Mouse (Mus musculus): ENCODE results near the gene Lrrc75b.

Gene Lrrc75b

DNA sequence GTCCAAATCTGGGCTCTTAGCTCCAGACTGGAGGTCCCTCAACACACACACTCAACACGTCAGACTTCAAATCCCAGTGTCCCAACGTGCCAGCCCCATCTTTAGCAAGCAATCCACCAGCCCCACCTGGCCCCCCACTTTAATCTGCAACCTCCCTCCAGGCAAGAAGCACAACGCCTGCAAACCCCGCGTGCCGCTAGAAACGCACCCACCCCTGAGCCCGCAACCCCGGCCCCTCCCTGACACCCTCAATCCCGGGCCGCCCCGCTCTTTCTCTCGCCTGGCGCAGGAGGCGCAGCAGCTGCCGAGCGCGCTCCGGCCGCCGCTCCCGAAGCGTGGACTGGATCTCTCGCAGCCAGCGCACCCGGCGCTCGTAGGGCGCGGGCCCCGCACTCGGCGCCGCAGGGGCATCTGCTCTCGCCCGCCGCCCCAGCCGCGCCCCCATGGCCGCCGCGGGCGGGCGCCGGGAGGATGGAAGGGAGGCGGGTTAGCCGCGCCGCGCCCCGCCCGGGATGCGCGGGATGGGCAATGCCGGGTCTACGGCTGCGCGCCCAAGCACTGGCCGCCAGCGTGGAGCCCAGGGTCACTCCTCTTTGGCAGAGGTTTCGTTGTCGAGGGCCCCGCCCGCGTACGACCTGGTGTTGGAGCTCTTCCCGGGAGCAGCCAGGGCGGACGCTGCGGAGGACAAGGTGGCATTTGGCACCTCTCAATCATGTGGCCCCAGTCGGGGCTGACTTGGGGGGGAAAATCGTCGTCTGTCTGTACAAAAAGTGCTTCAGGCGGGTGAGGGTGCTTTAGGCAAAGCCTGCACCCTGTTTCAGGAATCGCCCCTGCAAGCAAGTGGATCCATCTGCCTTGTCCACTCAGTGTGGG lies at the start of gene Lrrc75b:
Gene Lrrc75b, minus strand, starts transcription at position 655 of the 873 bp plus-strand sequence.
- DNase-seq (ENCODE audit: low spot score) = no peak

DNA sequence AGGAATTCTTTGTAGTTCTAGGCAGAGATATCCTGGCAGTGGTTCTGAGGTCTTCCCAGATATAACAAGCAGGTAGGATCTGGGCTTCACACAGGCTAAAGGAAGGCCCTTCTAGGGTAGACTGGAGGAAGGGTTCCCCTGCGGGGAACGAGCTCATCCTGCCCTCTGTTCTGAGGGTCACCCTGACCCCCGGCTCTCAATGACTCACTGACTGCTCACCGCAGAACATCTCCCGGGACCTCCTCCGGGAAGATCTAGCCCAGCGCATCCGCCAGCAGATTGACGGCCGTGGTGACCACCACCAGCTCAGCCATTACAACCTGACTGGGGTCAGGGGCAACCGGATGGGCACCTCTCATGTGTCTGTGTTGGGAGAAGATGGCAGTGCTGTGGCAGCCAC lies 48.8 kb upstream of the Lrrc75b start:
- DNase-seq (ENCODE audit: low spot score) = no peak

DNA sequence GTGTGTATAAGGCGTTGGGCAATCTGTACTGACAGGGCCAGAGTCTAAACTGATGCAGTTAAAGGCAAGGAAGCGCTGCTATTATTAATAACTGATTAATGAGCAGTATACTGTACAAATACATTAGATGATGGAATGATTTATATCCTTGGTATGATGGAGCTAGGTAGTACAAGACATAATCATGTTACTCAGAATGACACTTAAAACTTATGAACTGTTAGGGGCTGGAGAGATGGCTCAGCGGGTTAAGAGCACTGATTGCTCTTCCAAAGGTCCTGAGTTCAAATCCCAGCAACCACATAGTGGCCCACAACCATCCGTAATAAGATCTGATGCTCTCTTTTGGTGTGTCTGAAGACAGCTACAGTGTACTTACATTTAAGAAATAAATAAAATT lies 47.1 kb upstream of the Lrrc75b start:
- DNase-seq (ENCODE audit: low spot score) = no peak

DNA sequence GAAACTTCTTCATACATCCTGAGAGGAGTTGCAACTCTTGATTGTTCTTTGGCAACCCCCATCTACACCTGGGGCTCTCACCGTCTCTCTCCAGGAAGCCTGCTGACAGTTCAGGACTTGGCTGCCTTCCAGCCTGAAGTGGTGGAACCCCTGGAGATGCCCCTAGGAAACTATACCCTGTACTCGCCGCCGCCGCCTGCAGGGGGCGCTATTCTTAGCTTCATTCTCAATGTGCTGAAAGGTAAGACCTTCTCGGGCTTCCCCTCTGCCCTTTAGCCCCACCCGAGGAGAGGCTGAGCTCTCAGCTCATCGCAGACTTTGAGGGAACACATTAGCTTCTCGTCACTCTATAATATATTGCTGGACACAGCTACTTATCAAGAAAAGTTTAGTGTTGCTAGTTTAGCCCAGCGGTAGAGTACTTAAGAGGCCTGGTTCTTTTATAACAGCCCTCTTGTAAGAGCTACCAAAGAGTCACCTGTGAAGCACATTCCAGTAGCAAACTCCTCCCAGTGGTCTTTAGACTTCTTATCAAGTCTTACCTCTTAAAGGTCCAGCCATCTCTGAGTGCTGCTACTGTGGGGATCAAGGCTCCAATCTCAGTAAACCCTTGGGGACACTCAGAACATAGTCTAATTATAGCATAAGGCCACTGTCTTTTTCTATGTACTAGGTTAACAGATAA lies 45.2 kb upstream of the Lrrc75b start:
- DNase-seq (ENCODE audit: low spot score) = no peak

DNA sequence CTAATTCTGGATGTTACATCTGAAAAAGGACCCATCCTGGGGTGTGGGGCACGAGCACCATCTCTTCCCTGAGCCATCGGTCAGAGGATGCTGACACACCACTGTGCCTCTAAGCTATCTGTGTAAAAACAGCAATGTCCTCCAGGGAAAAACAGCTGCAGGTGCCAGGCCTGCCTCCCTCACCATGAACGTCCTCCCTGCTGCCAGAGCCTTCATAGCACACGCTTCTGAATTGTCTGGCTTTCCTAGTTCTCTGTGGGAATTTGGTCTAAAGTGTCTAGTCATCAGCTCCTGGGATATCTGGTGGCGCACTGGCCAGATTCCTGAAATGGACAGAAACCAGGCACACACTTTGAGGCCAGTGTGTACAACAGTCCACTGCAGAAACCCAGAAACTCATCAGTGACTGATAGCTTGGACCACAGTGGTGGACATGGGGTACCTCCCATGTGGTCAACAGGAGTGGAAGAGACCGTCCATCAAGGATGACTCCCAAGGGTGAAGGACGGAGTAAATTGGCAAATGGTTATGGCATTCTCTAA lies 40.1 kb upstream of the Lrrc75b start:
- DNase-seq (ENCODE audit: low spot score) = no peak

DNA sequence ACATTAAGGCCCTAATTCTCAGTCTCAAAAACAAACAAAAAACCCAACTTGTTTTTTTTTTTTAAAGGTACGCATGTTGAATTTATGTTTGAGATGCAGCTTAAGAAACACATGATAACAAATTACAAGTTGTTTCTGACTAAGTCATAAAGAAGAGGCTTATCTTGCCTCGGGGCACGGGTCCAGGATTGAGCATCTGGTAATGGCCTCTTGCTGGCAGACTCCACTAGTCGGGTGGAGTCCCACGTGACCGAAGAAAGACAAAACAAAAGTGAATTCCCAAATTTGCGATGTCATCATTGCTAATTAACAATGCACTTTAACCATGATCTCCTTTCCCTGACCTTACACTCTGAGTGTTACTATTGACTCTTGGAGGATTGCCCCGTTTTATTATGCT lies 35.9 kb upstream of the Lrrc75b start:
- DNase-seq (ENCODE audit: low spot score) = peak; percentile 43

DNA sequence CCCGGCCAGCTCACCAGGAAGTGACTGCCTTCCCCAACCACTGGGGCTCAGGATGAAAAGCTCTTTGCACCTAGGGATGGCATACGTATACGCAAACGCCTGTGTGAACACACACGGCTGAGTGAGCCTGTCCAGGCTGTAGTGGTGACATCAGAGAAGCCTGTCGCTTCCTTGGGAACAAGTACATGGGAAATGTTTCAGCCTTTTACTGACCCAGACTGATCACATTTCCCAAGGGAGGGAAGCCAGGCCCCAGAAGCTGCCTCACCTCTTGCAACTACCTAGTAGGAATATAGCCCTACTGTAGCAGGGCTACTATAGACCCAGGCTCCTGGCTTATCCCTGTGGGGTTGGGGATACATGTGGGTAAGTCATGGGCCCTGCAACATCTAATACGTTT lies 32.5 kb upstream of the Lrrc75b start:
- no peak for DNase-seq (ENCODE audit: low spot score)

DNA sequence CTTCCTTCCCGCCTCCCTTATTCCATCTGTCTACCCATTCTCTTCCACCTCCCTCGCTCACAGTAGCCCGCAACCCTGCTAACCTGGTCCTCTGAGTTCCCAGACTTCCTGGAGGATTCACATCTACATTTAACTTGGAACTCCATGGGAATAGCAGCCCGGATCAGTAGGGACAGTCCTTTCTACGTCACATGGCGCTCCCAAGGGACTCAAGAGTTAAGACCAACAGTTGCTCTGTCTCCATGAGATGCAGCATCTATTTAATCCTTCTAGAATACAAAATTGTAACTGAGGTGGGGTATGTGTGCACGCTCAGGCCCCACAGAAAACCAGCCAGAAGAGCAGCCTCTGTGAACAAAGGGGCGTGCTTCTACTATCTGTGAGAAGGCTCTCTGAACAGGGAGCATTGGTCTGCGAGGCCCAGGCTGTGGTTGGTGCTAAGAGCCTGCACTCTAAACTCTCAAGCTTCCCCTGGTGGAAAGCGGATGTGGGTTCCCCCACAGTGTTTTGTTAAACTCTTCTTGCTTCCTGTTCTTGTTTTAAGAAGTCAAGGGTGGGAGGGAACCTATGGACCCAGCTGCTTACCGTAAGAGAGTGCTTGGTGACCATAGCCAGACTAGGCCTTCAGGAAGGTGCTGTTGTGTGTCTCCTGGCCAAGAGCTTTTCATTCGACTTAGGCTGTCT lies 31.2 kb upstream of the Lrrc75b start:
- DNase-seq (ENCODE audit: low spot score) = no peak

DNA sequence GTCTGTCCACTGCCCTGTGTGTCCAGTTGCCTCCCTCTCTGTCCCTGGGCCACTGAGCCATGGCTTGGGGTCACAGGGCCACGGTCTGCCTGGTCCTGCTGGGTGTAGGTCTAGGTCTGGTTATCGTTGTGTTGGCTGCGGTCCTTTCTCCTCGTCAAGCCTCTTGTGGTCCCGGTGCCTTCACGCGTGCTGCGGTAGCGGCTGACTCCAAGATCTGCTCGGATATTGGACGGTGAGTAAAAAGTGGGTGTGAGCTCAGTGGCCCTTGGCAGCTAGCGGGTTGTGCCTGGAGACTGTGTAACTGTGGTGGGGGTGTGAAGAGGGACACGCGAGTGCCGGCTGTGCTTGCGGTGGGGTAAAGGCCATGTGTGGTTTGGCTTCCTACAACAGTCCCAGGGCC lies 29.5 kb upstream of the Lrrc75b start:
- DNase-seq (ENCODE audit: low spot score) = no peak

DNA sequence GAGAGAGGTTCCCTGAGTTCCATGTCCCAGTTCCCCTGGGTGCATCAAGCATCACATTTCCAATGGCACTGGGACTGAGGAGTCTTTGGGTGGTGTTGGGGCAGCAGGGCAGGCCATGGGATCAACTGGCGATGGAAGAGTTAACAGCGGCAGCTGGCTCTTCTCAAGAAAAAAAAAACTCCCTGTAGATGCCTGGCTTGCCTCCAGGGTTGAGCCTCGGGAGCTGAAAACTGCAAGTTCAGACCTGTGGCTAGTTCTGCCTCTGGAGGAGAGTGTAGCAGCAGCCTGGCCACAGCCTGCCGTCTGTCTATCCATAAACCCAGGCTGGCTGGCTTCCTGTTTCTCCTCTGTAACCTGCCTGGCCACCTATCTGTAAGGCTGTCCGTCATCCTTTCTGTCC lies 29.0 kb upstream of the Lrrc75b start, which contains the start of gene Ggt5:
Gene Ggt5, plus strand, starts transcription at position 212 of the 400 bp plus-strand sequence.
- DNase-seq (ENCODE audit: low spot score) = peak; percentile 32

DNA sequence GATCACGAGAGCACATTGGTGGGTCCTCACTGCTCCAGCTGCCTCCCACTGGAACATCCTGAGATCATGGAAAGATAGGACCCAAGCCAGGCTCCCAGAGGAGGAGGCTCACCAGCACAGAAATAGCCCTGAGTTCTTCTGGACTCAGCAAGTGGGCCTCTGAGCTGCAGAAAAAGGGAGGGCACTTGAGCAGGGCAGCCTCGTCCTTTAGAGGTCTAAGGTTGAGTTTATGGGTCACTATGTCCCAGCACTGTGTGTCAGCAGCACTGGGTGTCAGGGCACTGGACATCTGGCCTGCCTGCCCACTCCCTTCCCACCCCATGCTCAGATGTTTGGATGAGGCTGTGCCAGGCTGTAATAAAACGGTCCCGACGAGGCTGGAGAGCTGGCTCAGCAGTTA lies 28.2 kb upstream of the Lrrc75b start:
- DNase-seq (ENCODE audit: low spot score) = no peak

DNA sequence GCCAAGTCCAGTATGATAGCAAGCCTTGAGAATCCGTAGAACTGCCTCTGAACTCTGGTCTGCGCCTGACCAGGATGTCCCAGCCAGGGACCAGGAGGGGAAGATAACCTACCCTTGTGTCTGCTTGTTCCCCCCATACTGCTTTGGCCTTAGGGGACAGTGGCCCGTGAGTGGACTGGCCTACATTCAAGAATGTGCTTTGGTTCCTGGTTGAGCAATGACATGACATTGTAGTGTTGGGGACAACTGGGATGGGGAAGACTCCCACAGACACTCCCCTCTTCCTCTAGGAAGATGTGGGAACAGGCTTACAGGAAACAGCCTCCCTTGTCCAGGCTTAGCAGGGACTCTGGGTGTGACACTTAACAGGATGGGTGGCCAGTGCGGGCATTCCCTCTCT lies 27.7 kb upstream of the Lrrc75b start:
- no peak for DNase-seq (ENCODE audit: low spot score)

DNA sequence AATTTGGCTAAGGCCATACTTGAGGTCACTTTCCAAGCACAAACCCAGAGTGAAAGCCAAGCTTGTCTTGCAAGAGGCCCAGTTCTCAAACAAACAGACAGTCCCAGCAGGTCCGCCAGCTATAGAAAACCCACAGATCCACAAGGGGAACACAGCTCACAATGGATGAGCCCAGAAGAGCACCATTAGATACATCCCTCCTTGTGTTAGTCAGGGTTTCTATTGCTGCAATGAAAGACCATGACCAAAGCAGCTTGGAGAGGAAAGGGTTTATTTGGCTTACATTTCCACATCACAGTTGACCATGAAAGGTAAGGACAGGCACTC lies 26.4 kb upstream of the Lrrc75b start:
- DNase-seq (ENCODE audit: low spot score) = no peak

DNA sequence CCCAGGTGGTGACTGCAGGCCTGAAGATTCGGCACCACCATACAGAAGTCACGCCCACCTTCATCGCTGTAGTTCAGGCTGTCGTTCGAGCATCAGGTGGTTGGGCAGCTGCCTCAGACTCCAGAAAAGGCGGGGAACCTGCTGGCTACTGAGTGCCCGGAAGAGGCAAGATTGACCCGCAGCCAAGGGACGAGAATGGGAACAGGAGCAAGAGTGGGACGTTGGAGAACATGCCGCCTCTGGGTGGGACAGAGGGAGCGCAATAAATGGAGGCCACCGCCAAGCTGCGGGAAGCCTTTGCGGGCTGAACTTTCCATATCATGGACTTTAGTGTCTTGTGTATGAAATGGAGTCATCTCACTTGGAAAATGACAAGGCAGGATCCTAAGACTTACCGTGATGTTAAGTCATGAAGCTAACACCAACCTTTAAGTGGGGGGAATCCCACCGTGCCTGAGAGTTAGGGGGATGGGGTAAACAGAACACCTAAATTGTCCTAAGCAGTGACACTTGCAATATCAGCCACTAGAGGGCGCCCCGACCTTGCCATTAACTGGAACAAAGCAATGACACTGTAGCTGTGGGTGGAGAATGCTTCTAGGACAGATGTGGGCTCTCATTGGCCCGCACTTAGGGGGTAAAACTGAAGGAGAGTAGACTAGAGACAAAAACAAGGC lies 25.9 kb upstream of the Lrrc75b start:
- peak; percentile 88 for DNase-seq (ENCODE audit: low spot score)

DNA sequence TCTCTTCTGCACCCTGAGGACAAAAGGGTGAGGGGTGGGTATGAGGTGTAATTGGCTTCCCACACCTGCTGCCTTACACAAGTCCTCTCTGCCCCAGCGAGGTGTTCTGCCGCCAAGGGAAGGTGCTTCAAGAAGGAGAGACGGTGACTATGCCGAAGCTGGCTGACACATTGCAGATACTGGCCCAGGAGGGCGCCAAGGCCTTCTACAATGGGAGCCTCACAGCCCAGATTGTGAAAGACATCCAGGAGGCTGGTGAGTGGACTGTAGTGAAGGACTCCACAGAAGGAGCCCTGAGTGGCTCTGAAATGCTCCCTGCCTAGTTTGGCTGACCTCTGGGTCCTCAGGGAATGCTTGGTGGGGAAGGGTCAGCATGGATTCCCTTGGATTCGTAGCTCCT lies 19.0 kb upstream of the Lrrc75b start:
- DNase-seq (ENCODE audit: low spot score) = no peak

DNA sequence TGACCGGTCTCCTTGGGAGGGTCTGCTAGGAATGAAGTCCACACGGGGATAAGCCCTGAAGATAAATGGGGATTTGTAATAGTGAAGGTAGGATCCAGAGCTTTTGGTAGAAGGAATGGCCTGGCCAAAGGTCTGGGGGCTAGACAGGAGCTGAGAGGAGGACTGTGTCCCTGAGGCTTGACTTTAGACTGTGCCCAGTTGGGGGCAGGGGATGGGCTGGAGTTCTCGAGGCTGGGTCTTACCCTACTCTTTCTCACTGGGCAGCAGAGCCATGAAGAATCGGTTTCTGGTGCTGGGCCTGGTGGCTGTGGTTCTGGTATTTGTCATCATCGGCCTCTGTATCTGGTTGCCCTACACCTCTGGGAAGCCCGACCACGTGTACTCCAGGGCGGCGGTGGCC lies 13.8 kb upstream of the Lrrc75b start:
- no peak for DNase-seq (ENCODE audit: low spot score)

DNA sequence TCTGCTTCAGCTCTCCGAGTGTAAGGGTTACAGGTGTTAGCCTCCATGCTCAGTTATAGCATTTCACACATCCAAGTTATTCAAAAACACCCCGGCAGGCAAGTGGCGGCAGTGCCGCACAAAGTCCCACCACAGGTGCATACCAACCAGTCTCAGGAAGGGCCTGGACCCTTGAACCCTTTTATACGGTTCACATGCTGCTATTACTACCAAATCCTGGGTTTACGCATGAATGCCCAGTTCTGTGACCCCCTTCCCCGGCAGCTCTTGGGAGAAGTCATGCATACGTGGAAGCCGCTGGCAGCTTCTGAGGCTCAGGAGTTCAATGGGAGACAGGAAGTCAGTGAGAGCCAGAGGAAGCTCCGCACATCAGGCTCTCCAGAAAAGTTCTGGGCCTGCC lies 13.1 kb upstream of the Lrrc75b start:
- no peak for DNase-seq (ENCODE audit: low spot score)

DNA sequence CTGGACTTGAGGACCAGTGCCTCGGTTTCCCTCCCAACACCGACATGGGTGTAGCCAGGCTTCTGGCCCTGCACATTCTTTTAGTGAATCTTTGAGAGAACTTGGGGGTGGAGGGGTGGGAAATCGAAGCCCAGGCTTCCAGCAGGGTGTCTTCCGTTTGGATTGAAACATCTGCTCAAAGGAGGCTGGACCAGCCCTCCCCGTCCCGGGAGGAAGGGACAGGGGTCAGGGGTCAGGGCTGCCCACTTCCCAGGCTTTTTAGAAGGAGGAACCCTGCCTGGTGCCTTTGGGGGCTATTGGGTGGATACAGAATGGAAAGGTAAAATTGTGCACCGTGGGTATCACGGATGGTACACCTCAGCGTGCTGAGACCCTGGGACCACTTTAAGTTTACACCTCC lies 11.8 kb upstream of the Lrrc75b start:
- no peak for DNase-seq (ENCODE audit: low spot score)

DNA sequence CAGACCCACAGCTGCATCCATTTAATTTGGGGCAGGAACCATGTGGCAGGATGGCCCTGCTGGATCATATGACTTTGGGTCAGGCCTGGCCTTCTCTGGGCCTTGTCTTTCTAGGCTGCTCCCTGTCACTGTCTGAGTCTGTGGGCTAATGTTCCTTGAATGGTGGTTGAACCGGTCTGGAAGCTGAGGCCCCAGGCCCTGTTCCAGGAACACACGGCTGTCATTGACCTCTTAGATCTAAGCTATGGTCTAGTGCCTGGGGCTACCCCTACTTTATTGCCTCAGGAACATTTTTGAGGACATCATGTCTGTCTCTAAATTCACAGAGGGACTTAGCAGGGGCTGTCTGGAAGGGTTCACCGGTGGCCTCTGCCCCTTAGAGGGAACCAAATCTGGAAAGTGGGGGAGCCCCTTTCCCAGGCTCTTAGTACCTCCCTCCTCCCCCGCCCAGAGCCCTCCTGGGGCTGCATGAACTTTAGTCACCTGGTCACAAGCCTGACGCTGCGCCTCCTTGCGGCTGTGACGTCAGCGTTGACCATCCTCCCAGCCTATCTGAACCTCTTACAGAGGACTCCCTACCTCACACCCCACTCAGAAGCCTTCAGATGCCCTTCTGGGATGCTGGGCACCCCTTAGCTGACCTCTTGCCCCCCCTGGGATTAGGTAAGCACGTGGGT lies 11.0 kb upstream of the Lrrc75b start:
- no peak for DNase-seq (ENCODE audit: low spot score)

DNA sequence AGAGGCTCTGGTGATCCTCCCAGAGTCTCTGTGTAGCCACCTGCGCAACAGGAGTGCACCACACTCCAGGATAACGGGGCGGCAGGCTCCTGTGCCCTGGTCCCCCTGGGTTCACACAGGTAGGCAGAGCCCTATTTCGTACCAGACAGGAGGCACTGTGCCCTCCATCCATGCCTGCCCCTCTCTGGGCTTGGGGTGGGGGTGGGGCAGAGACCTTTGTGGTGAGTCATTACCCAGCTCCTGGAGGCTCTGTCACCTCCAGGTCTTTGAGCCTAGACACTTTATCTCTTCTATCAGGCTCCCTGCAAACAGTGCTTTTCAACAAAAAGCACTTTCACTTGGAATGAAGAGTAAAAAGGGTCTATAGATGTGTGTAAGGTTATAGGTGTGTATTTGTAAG lies 8.7 kb upstream of the Lrrc75b start:
- DNase-seq (ENCODE audit: low spot score) = no peak

DNA sequence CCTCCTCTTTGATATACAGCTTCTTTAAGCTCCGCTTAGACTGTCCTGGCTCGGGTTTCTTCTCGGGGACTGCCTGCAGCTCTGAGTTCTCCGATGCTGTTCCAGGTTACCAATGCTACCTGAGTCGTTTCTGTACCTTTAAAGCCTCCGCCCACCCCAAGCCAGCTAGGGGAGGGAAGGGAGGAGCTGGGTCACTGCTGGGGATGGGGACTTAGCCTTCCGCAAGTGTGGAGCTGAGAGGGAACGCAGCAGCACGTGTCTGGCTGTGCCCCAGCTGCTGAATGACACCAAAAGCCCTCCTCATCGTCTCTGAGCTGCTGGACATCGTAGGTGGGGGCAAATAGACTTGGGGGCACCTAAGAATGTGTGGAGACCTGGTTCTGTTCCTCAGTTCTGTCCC lies 8.3 kb upstream of the Lrrc75b start:
- DNase-seq (ENCODE audit: low spot score) = no peak

DNA sequence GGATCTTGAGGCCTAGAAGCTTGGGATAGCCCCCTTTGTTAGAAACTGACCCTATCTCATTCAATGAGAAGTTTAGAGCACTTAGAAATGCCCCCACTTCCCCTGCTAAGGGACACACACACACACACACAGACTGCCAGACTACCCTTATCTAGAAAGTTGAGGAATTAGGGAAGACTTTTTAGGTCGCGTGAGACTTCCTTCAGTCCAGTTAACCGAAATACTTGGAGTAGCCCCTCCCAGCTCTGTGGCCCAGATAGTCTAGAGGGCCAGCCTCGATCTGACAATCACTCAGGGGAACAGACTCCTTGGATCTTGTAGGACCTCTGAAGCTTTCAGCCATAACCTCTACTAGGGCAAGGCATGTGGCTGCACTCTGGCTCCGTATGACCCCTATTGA lies 7.9 kb upstream of the Lrrc75b start:
- no peak for DNase-seq (ENCODE audit: low spot score)
